Mouse (Mus musculus) liver, embryonic 16.5 days (tissue): ENCODE data around the gene Col7a1. TPM values are rescaled to one million over a fixed set of nuclear protein-coding genes. Genes with fewer than 3 reads are reported as not detected.

Experiments used
- ATAC-seq: fragments of 200-750 bp; cut with Nextera tagmentation; 2 replicates; pipeline ENCODE4 v1.8.0; 2017; ENCODE audit warnings: low read depth, mild to moderate bottlenecking, moderate number of reproducible peaks, moderate library complexity
- H3K27ac ChIP-seq: fragments of 300-500 bp; sonication (generic); 2 replicates; pipeline ENCODE4 v1.5.1; 2014; ENCODE audit warnings: mild to moderate bottlenecking, low read length
- H3K27me3 ChIP-seq: fragments of 300-500 bp; sonication (generic); 2 replicates; pipeline ENCODE4 v1.6.1; 2014; ENCODE audit warnings: low read depth, low read length, mixed read lengths; ENCODE audit not compliant: control insufficient read depth, insufficient read depth
- H3K36me3 ChIP-seq: fragments of 300-500 bp; sonication (generic); 2 replicates; pipeline ENCODE4 v1.6.1; 2014; ENCODE audit warnings: mild to moderate bottlenecking; ENCODE audit not compliant: control insufficient read depth, insufficient read depth
- H3K4me1 ChIP-seq: fragments of 300-500 bp; sonication (generic); 2 replicates; pipeline ENCODE4 v1.6.1; 2014; ENCODE audit warnings: low read depth, low read length, mixed read lengths; ENCODE audit not compliant: control insufficient read depth
- H3K4me2 ChIP-seq: fragments of 300-500 bp; sonication (generic); 2 replicates; pipeline ENCODE4 v1.6.1; 2014; ENCODE audit warnings: low read depth, low read length, mixed read lengths
- H3K4me3 ChIP-seq: fragments of 300-500 bp; sonication (generic); 2 replicates; pipeline ENCODE4 v1.5.1; 2014; ENCODE audit warnings: low read depth, mild to moderate bottlenecking, low read length
- H3K9ac ChIP-seq: fragments of 300-500 bp; sonication (generic); 2 replicates; pipeline ENCODE4 v1.6.1; 2014; ENCODE audit warnings: low read depth, low read length
- H3K9me3 ChIP-seq: fragments of 300-500 bp; sonication (generic); replicated peaks from 2 replicates; pipeline ENCODE4 v1.6.1; 2016; ENCODE audit warnings: low read length; ENCODE audit not compliant: control insufficient read depth
- WGBS: fragments of 180-500 bp; shearing (Covaris S2); extraction: QIAGEN DNeasy Blood & Tissue Kit; methylation state at CpG from one replicate; pipeline ENCODE4 v1.1.7; 2014; ENCODE audit not compliant: insufficient replicate concordance; 5-methylcytosine and 5-hydroxymethylcytosine counted together
- polyA plus RNA-seq: library from polyadenylated mRNA; unstranded; fragments of >200 nt; fragmentation: Nextera tagmentation; extraction: Ambion mirVana; gene quantifications from 2 replicates; pipeline ENCODE4 v1.2.1, GENCODE M21; 2015

Col7a1 gene
- polyA plus RNA-seq, 1 experiment from 2014 or later: 0.19 TPM

DNA sequence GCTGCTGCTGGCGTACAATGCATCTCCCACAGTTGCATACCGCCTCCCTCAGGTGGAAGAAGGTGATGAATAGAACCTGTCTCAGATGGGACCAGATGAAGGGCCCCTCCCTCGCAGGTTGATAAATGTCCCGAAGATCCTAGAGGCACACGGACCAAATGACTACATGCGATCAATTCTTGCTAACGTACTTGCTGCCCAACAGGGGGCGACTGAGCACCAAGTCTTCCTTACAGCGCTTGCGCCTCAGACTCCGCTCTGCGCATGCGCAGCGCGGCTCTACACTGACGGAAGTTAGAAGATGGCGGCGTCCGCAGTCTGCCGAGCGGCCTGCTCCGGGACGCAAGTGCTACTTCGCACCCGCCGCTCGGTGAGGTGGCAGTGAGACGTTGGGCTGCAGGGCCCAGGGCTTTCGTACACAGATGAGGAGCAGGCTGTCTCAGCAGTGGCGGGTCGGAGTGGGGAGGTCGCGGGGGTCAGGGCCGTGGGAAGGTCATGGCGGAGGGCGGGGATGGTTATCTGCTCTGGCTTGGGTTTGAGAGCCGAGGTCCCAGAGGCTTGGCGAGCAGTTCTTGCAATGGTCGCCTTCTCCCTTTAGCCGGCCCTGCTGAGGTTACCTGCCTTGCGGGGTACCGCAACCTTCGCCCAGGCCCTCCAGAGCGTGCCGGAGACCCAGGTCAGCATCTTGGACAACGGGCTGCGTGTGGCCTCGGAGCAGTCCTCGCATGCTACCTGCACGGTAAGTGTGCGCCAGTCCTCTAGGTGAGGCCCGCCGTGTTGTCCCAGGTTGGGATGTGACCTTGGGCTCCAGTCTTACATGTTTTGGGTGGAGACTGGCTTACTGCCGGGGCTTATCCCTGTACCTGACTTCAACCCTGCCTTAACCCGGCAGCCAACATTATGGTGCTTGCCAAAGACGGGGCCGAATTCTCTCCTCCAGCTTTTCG lies 16.7 kb upstream of the Col7a1 start, which contains the start of gene Uqcrc1:
TSS of gene Uqcrc1 (plus strand) at position 216 of the 947 bp plus-strand sequence.
- H3K9ac ChIP-seq: peak within 1 kb of the TSS; percentile 93
- peak; percentile 85 for ATAC-seq
- WGBS: under 1% methylated on average over 58 of the region's 58 CpGs
- H3K4me3 ChIP-seq: peak within 1 kb of the TSS; percentile 94
- H3K9me3 ChIP-seq: no peaks in the 10 kb centered on the region
- no peaks in the 10 kb centered on the region for H3K27me3 ChIP-seq
- H3K4me1 ChIP-seq: peaks cover 7% of the 10 kb centered on the region
- peak within 1 kb of the TSS; percentile 72 for H3K4me2 ChIP-seq
- peaks cover 14% of the 10 kb centered on the region for H3K36me3 ChIP-seq
- peak within 1 kb of the TSS; percentile 73 for H3K27ac ChIP-seq

DNA sequence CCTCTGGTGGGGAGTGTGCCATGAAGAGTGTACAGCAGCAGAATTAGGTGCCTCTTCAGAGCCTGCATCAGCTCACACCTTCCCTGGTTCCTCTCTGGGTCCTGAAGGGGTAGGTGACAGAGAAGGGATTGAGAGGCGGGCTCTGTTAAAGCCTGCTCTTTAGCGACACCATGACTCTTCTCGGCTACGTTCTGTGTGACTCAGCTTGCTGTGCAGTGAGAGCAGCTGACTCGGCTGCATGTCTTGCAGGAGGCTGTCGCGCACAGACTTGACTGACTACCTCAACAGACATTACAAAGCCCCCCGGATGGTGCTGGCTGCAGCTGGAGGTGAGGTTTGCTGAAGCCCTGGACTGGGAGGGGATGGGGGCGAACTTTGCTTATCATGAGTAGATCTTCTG lies 8.3 kb upstream of the Col7a1 start:
- no peak overlapping the region for H3K9ac ChIP-seq
- no peaks in the 10 kb centered on the region for H3K9me3 ChIP-seq
- H3K4me1 ChIP-seq: no peaks in the 10 kb centered on the region; the same call in 1 of the 2 replicates
- 78% methylated on average over 9 of the region's 9 CpGs for whole genome bisulfite sequencing
- ATAC-seq: no peak
- H3K36me3 ChIP-seq: peaks cover 64% of the 10 kb centered on the region
- H3K4me3 ChIP-seq: no peak overlapping the region
- no peaks in the 10 kb centered on the region for H3K27me3 ChIP-seq
- no peak overlapping the region for H3K4me2 ChIP-seq
- no peak overlapping the region for H3K27ac ChIP-seq

DNA sequence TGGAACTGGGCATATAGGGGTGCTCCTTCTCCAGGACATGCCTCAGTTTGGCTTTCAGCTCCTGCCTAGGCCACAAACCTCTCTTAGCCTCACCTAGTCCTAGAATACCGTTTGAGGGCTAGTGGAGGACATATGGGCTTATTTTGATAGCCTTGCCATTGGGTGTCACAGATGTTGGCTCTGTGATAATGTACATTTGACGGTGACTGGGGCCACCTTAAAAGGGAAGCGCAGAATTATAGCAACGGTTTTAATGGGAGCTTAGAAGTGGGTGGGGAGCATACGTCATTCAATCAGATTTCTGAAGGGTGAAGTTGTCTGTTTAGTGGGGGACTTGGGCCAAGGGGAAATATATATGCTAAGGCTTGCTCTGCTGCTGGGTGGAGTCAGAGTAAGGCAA lies 7.8 kb upstream of the Col7a1 start:
- Histone ChIP-seq H3K9ac (no peak overlapping the region), H3K27me3 (no peaks in the 10 kb centered on the region), H3K27ac (no peak overlapping the region), H3K4me2 (no peak overlapping the region), H3K9me3 (no peaks in the 10 kb centered on the region), H3K36me3 (peaks cover 64% of the 10 kb centered on the region), H3K4me1 (no peaks in the 10 kb centered on the region; the same call in 1 of the 2 replicates), H3K4me3 (no peak overlapping the region)
- ATAC-seq: no peak
- 43% methylated on average over 5 of the region's 5 CpGs for WGBS

DNA sequence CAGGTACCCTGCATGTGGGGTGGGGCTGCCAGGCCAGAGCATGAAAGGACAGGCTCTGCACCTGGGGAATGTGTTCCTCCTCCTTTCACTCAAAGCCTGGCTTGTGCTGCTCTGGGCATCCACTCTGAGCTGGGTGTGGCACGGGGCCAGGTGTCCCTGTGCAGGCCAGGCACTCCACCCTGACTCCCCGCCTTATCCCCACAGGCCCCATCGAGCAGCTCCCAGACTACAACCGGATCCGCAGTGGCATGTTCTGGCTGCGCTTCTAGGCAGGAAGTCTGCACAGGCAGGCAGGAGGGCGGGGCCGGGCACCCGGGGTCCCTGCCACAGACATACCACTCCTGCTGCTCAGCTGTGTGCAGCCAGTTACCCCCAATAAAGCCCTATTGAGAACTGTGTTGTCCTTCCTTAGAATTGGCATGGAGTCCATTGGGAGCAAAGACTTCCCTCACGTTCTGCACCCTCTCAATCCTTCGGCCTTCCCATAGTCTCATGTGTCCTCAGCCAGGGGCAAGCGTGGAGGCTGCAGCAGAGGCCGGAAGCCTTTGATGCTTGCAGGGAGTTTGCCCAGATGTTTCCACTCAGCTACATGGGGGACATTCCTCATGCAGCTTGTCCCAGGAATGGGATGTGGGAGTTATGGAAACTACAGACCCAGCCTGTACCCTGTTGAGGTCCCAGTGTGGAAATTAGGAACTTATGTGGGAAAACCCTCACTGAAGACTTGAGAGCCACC lies 4.0 kb upstream of the Col7a1 start:
- ATAC-seq: no peak
- Histone ChIP-seq H3K9ac (no peak overlapping the region), H3K27ac (no peak overlapping the region), H3K27me3 (peaks cover 19% of the 10 kb centered on the region), H3K36me3 (peaks cover 47% of the 10 kb centered on the region), H3K4me2 (no peak overlapping the region), H3K4me1 (no peaks in the 10 kb centered on the region; the same call in 1 of the 2 replicates), H3K9me3 (no peaks in the 10 kb centered on the region), H3K4me3 (no peak overlapping the region)
- WGBS: 77% methylated on average over 13 of the region's 13 CpGs

DNA sequence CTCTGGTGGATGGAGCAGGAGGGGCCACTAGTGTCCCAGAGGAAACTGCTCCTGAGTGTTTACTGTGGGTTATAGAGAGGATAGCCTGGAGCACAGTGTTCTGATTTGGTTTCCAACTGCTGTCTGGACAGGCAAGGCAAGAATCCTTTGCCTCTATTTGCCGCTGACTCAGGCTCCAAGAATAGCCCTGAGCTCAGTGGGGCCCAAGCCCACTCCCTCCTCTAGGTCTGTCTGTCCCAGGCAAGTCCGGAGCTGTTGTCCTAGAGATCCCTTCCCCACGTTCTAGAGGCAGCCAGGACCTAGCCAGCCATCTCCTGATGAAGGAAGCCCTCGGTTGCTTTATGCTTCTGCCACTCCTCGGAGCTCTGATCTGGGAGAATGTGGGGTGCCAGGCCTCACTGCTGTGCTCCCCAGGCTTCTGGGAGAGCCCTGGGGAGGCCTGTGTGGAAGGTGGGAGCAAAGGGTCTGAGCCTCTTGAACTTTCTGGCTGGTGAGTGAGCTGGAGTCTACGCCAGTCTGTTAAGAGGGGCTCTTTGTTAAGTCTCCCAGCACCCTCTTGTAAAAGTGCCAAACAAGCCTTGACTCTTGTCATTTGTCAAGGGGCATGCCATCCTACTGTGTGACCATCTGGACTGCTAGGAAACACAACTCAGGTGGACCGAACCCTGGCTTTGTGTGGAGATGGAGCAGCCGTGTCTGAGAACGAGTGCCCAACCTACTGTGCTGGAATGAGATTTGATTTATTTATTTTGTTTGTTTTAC lies 3.2 kb upstream of the Col7a1 start:
- H3K9ac ChIP-seq: no peak overlapping the region
- no peaks in the 10 kb centered on the region for H3K9me3 ChIP-seq
- no peaks in the 10 kb centered on the region; the same call in 1 of the 2 replicates for H3K4me1 ChIP-seq
- H3K4me3 ChIP-seq: no peak overlapping the region
- H3K27me3 ChIP-seq: peaks cover 20% of the 10 kb centered on the region
- peaks cover 40% of the 10 kb centered on the region for H3K36me3 ChIP-seq
- no peak for ATAC-seq
- no peak overlapping the region for H3K27ac ChIP-seq
- no peak overlapping the region for H3K4me2 ChIP-seq
- 80% methylated on average over 9 of the region's 9 CpGs for WGBS

DNA sequence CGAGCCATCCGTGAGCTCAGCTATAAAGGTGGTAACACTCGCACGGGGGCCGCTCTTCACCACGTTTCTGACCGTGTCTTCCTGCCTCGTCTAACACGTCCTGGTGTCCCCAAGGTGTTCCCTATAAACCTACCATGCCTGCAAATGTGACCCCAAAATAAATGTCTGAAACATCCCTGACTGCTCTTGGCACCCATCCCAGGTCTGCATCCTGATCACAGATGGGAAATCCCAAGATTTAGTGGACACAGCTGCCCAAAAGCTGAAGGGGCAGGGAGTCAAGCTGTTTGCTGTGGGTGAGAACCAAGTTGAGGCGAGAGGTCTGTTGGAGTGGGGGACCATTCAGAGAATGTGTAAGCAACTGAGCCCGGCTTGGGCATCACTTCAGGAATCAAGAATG lies 1.9 kb downstream of the Col7a1 start:
- Histone ChIP-seq H3K9ac (no peak overlapping the region), H3K4me3 (no peak overlapping the region), H3K27me3 (peaks cover 20% of the 10 kb centered on the region), H3K4me1 (no peaks in the 10 kb centered on the region), H3K36me3 (no peaks in the 10 kb centered on the region), H3K4me2 (no peak overlapping the region), H3K27ac (no peak overlapping the region), H3K9me3 (no peaks in the 10 kb centered on the region)
- no peak for ATAC-seq
- 79% methylated on average over 11 of the region's 11 CpGs for WGBS

DNA sequence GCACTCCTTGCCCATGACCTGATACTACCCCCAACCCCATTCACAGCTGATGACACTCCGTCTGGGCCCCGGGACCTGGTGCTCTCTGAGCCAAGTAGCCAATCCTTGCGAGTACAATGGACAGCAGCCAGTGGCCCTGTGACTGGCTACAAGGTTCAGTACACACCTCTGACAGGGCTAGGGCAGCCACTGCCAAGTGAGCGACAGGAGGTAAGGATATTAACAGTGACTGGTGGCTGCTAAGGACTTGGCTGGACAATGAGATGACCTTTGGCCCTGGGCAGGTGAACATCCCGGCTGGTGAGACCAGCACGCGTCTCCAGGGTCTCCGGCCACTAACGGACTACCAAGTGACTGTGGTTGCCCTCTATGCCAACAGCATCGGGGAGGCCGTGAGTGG lies 2.5 kb downstream of the Col7a1 start:
- 69% methylated on average over 11 of the region's 11 CpGs for WGBS
- no peak for ATAC-seq
- no peaks in the 10 kb centered on the region for H3K36me3 ChIP-seq
- peaks cover 20% of the 10 kb centered on the region for H3K27me3 ChIP-seq
- no peaks in the 10 kb centered on the region for H3K4me1 ChIP-seq
- H3K4me3 ChIP-seq: no peak overlapping the region
- no peak overlapping the region for H3K4me2 ChIP-seq
- no peak overlapping the region for H3K9ac ChIP-seq
- H3K9me3 ChIP-seq: no peaks in the 10 kb centered on the region
- no peak overlapping the region for H3K27ac ChIP-seq

DNA sequence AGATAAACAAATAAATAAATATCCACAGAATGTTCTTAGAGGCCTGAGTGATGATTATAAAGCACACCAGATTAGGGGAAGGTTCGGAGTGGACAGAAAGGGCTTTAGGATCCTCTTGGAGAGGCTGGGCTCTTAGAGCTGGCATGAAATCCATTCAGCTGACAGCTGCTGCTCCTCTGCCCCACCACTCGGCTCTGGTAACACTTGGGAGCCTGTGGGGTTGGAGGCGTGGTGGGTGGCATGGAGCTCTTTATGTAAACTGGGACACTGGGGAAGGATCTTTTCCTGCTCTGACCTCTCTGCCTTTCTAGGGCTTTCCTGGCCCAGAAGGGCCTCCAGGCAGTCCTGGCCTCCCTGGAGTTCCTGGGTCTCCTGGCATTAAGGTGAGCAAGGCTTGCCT lies 10.2 kb downstream of the Col7a1 start:
- Histone ChIP-seq H3K4me1 (no peaks in the 10 kb centered on the region), H3K27me3 (no peaks in the 10 kb centered on the region), H3K9me3 (no peaks in the 10 kb centered on the region), H3K36me3 (no peaks in the 10 kb centered on the region), H3K27ac (no peak overlapping the region), H3K4me2 (no peak overlapping the region), H3K9ac (no peak overlapping the region), H3K4me3 (no peak overlapping the region)
- 51% methylated on average over 3 of the region's 3 CpGs for WGBS
- ATAC-seq: no peak
